Mouse (Mus musculus) G1E (cell line): ENCODE data around the gene Slc44a5.

Experiments
- CTCF ChIP-seq: IDR thresholded peaks from 2 replicates; pipeline ENCODE4 v1.5.1; 2012; ENCODE audit warnings: low read depth, low read length, inconsistent platforms, mixed read lengths
- GATA1 ChIP-seq: IDR thresholded peaks from 2 replicates; pipeline ENCODE4 v1.6.1; 2012; ENCODE audit warnings: borderline replicate concordance, low read length, inconsistent platforms, mixed read lengths

- no peak for TF ChIP-seq CTCF
- TF ChIP-seq GATA1, result no peak
Measured at GRCm38 (mm10) chr3:154222688-154223087, 249.5 kb downstream of the Slc44a5 start.
